Mouse (Mus musculus): Measurements from ENCODE around the gene Ninl. TPM values are rescaled to one million over a fixed set of nuclear protein-coding genes. Genes with fewer than 3 reads are reported as not detected.

Ninl gene
- polyA plus RNA-seq, 1 experiment from 2014 or later, result 20.7 TPM

Other genes with a start within 250 kb of the Ninl start
- 46.0 and 51.3 TPM in 2 replicates for gene Abhd12, start 134.6 kb downstream of the Ninl start, polyA plus RNA-seq (2016; fragmentation: Nextera tagmentation; extraction: Ambion mirVana)
- 74.1 and 76.0 TPM in 2 replicates for gene Gins1, start 134.0 kb downstream of the Ninl start, polyA plus RNA-seq (2016; fragmentation: Nextera tagmentation; extraction: Ambion mirVana)
- gene Nanp, start within 50 bp of the Ninl start, polyA plus RNA-seq (2016; fragmentation: Nextera tagmentation; extraction: Ambion mirVana), result 49.1 and 49.5 TPM in 2 replicates
- gene Gm14151, start 53.0 kb upstream of the Ninl start, polyA plus RNA-seq (2016; fragmentation: Nextera tagmentation; extraction: Ambion mirVana), result not detected in 2 replicates
- not detected in 2 replicates for gene Gm14147, start 58.9 kb upstream of the Ninl start, polyA plus RNA-seq (2016; fragmentation: Nextera tagmentation; extraction: Ambion mirVana)